In genomic region chr11:71985101-71985711, GRCm38 (mm10) we compare ENCODE assay signal across 12 mouse cellular contexts. TPM values are rescaled to one million over a fixed set of nuclear protein-coding genes. Genes with fewer than 3 reads are reported as not detected.
DNase-seq lines count a peak whose midpoint lies in the region; ATAC-seq lines count a peak whose summit lies in the region.
"Had no signal": no experiment of that assay in that cellular context is flagged by ENCODE, and none has a peak within 500 bp of the region (broad histone marks: within the 10 kb centered on the region; RNA-seq: fewer than 3 reads in every experiment).

No protein-coding gene starts in this region.

- H3K9me3 ChIP-seq in kidney, embryonic 15.5 days (replicated peaks) = no peaks in the 10 kb centered on the region
- no peaks in the 10 kb centered on the region for H3K9me3 ChIP-seq in midbrain, embryonic 14.5 days (ENCODE audit: control insufficient read depth, low read length)
- H3K9me3 ChIP-seq: embryonic facial prominence, embryonic 13.5 days; liver, embryonic 12.5 days had no signal

- no peaks in the 10 kb centered on the region for H3K36me3 ChIP-seq in kidney, embryonic 15.5 days
- no peaks in the 10 kb centered on the region for H3K36me3 ChIP-seq in midbrain, embryonic 14.5 days (ENCODE audit: control insufficient read depth, insufficient read depth, low read length)
- H3K36me3 ChIP-seq: embryonic facial prominence, embryonic 13.5 days; liver, embryonic 12.5 days had no signal

- 24% methylated on average over 4 of the region's 4 CpGs for WGBS in kidney, embryonic 15.5 days
- WGBS in midbrain, embryonic 14.5 days = 33% methylated on average over 4 of the region's 4 CpGs

- H3K4me1 ChIP-seq in kidney, embryonic 15.5 days = peaks cover 40% of the 10 kb centered on the region
- peaks cover 18% of the 10 kb centered on the region for H3K4me1 ChIP-seq in midbrain, embryonic 14.5 days (ENCODE audit: control insufficient read depth, insufficient read depth, low read length)
- H3K4me1 ChIP-seq: liver, embryonic 12.5 days had no signal

- DNase-seq in kidney, postnatal 36 days = no peak
- peak; percentile 26 for DNase-seq in NIH3T3 (ENCODE audit: low read depth)
- DNase-seq in cerebellum, postnatal 25 days = peak; percentile 17 to 19
- peak; percentile 26 for DNase-seq in midbrain, embryonic 14.5 days
- no peak for DNase-seq in adrenal gland, postnatal 10 days
- no peak for DNase-seq in spleen, postnatal 36 days (ENCODE audit: low spot score in 2 of 2)
- no peak for DNase-seq in kidney, postnatal 10 days
- DNase-seq: gastrocnemius, postnatal 10 days; layer of hippocampus, postnatal 36 days had no signal

- H3K4me3 ChIP-seq in kidney, embryonic 15.5 days (replicated peaks) = no peak overlapping the region
- no peak overlapping the region for H3K4me3 ChIP-seq in midbrain, embryonic 14.5 days (replicated peaks; ENCODE audit: low read depth, low read length)
- H3K4me3 ChIP-seq: embryonic facial prominence, embryonic 13.5 days; liver, embryonic 12.5 days had no signal

- ATAC-seq in kidney, embryonic 15.5 days (replicated peaks; ENCODE audit: low FRiP score) = peak; percentile 86
- ATAC-seq in midbrain, embryonic 14.5 days (ENCODE audit: low FRiP score, low TSS enrichment) = no peak
- ATAC-seq: liver, embryonic 12.5 days had no signal

- no peak overlapping the region for H3K9ac ChIP-seq in kidney, embryonic 15.5 days
- no peak overlapping the region for H3K9ac ChIP-seq in midbrain, embryonic 14.5 days (replicated peaks; ENCODE audit: low read length)
- H3K9ac ChIP-seq: embryonic facial prominence, embryonic 13.5 days; liver, embryonic 12.5 days had no signal

- peak overlapping the region; percentile 1; the same call in 1 of the 2 replicates for H3K27ac ChIP-seq in kidney, embryonic 15.5 days
- H3K27ac ChIP-seq in midbrain, embryonic 14.5 days (replicated peaks; ENCODE audit: low read depth, low read length) = peak overlapping the region; percentile 3; the same call in 1 of the 2 replicates
- H3K27ac ChIP-seq: embryonic facial prominence, embryonic 13.5 days; liver, embryonic 12.5 days had no signal

- H3K27me3 ChIP-seq in kidney, embryonic 15.5 days = peaks cover 27% of the 10 kb centered on the region
- H3K27me3 ChIP-seq in midbrain, embryonic 14.5 days (ENCODE audit: control insufficient read depth, insufficient read depth, low read length) = no peaks in the 10 kb centered on the region
- H3K27me3 ChIP-seq: embryonic facial prominence, embryonic 13.5 days; liver, embryonic 12.5 days had no signal

- peak overlapping the region; percentile 35; the same call in 1 of the 2 replicates for H3K4me2 ChIP-seq in kidney, embryonic 15.5 days
- H3K4me2 ChIP-seq in midbrain, embryonic 14.5 days (ENCODE audit: low read length) = no peak overlapping the region
- H3K4me2 ChIP-seq: embryonic facial prominence, embryonic 13.5 days; liver, embryonic 12.5 days had no signal

RNA-seq across cellular contexts. Expression of gene Aipl1, which starts 52.1 kb away (rescaled TPM):
- 0.30 and 0.38 TPM in 2 replicates for polyA plus RNA-seq in kidney, embryonic 15.5 days (2015; fragmentation: Nextera tagmentation; extraction: Ambion mirVana)
- 0.23 and 0.29 TPM in 2 replicates for polyA plus RNA-seq in midbrain, embryonic 14.5 days (2014; fragmentation: Nextera tagmentation; extraction: Ambion mirVana)
- under 1 TPM; 0.27 to 0.33 TPM for total RNA-seq in adrenal gland, postnatal 10 days (2021)
- total RNA-seq: layer of hippocampus, postnatal 36 days had no signal

RNA-seq across cellular contexts. Expression of gene Pimreg, which starts 56.6 kb away (rescaled TPM):
- 122 and 131 TPM in 2 replicates for polyA plus RNA-seq in kidney, embryonic 15.5 days (2015; fragmentation: Nextera tagmentation; extraction: Ambion mirVana)
- 26.5 and 39.3 TPM in 2 replicates for polyA plus RNA-seq in midbrain, embryonic 14.5 days (2014; fragmentation: Nextera tagmentation; extraction: Ambion mirVana)
- 10 to 100 TPM; 14.1 to 23.8 TPM for total RNA-seq in adrenal gland, postnatal 10 days (2021)

Comparison
In these comparisons a context has a peak if more than half of its experiments do, and no peak if none do; other contexts are left out.
1. DNase-seq: peak in NIH3T3 (single experiment), cerebellum, postnatal 25 days (2 of 2) and midbrain, embryonic 14.5 days (single experiment); none in kidney, postnatal 36 days (0 of 2), adrenal gland, postnatal 10 days (single experiment), spleen, postnatal 36 days (0 of 2) and kidney, postnatal 10 days (single experiment).